Mouse (Mus musculus): ENCODE measurements around the gene Neurog1. TPM values are rescaled to one million over a fixed set of nuclear protein-coding genes. Genes with fewer than 3 reads are reported as not detected.

Neurog1 gene
- polyA plus RNA-seq, 1 experiment from 2014 or later = not detected

- 47% methylated on average over 4 of the region's 4 CpGs for WGBS
- no peak overlapping the region for H3K4me3 ChIP-seq (ENCODE audit: low read depth, low read length)
- H3K9me3 ChIP-seq (ENCODE audit: control insufficient read depth, low read length) = 0 out of 2 replicates have a peak, but pooled peaks cover 4% of the 10 kb centered on the region
- H3K4me1 ChIP-seq (replicated peaks; ENCODE audit: control insufficient read depth, insufficient read depth, low read length) = no peaks in the 10 kb centered on the region
- DNase-seq (ENCODE audit: low spot score) = no peak
- no peaks in the 10 kb centered on the region for H3K36me3 ChIP-seq (ENCODE audit: control insufficient read depth, insufficient read depth, low read length)
- H3K27ac ChIP-seq (ENCODE audit: low read depth, low read length) = no peak overlapping the region
- H3K4me2 ChIP-seq = no peak overlapping the region
- H3K9ac ChIP-seq (ENCODE audit: low read depth, low read length) = no peak overlapping the region
- peaks cover 23% of the 10 kb centered on the region for H3K27me3 ChIP-seq (replicated peaks; ENCODE audit: control insufficient read depth, insufficient read depth, low read length)
- ATAC-seq (replicated peaks; ENCODE audit: low FRiP score) = no peak
Observed at GRCm38 (mm10) chr13:56288601-56289000, 36.6 kb upstream of the Neurog1 start.

GRCm38 (mm10) chr13:56287091-56287490 lies 35.1 kb upstream of the Neurog1 start:
- 0 out of 2 replicates have a peak, but pooled peaks cover 4% of the 10 kb centered on the region for H3K9me3 ChIP-seq (ENCODE audit: control insufficient read depth, low read length)
- WGBS = 81% methylated on average over 9 of the region's 9 CpGs
- DNase-seq (ENCODE audit: low spot score) = no peak
- H3K4me2 ChIP-seq = no peak overlapping the region
- H3K27ac ChIP-seq (ENCODE audit: low read depth, low read length) = no peak overlapping the region
- no peak overlapping the region for H3K4me3 ChIP-seq (ENCODE audit: low read depth, low read length)
- H3K4me1 ChIP-seq (replicated peaks; ENCODE audit: control insufficient read depth, insufficient read depth, low read length) = no peaks in the 10 kb centered on the region
- no peak overlapping the region for H3K9ac ChIP-seq (ENCODE audit: low read depth, low read length)
- peaks cover 8% of the 10 kb centered on the region for H3K27me3 ChIP-seq (replicated peaks; ENCODE audit: control insufficient read depth, insufficient read depth, low read length)
- H3K36me3 ChIP-seq (ENCODE audit: control insufficient read depth, insufficient read depth, low read length) = no peaks in the 10 kb centered on the region
- no peak for ATAC-seq (replicated peaks; ENCODE audit: low FRiP score)

- H3K9ac ChIP-seq (ENCODE audit: low read depth, low read length) = no peak overlapping the region
- no peak overlapping the region for H3K4me2 ChIP-seq
- 79% methylated on average over 13 of the region's 13 CpGs for WGBS
- H3K27ac ChIP-seq (ENCODE audit: low read depth, low read length) = no peak overlapping the region
- H3K4me3 ChIP-seq (ENCODE audit: low read depth, low read length) = no peak overlapping the region
- DNase-seq (ENCODE audit: low spot score) = no peak
- H3K4me1 ChIP-seq (replicated peaks; ENCODE audit: control insufficient read depth, insufficient read depth, low read length) = no peaks in the 10 kb centered on the region
- no peaks in the 10 kb centered on the region for H3K9me3 ChIP-seq (ENCODE audit: control insufficient read depth, low read length)
- peaks cover 2% of the 10 kb centered on the region; the same call in 1 of the 2 replicates for H3K27me3 ChIP-seq (replicated peaks; ENCODE audit: control insufficient read depth, insufficient read depth, low read length)
- no peak for ATAC-seq (replicated peaks; ENCODE audit: low FRiP score)
- H3K36me3 ChIP-seq (ENCODE audit: control insufficient read depth, insufficient read depth, low read length) = no peaks in the 10 kb centered on the region
Observed at GRCm38 (mm10) chr13:56283321-56283720, 31.4 kb upstream of the Neurog1 start.

- Histone ChIP-seq H3K36me3 (ENCODE audit: control insufficient read depth, insufficient read depth, low read length) (no peaks in the 10 kb centered on the region), H3K9ac (ENCODE audit: low read depth, low read length) (no peak overlapping the region), H3K9me3 (ENCODE audit: control insufficient read depth, low read length) (no peaks in the 10 kb centered on the region), H3K27ac (ENCODE audit: low read depth, low read length) (no peak overlapping the region), H3K4me2 (no peak overlapping the region), H3K27me3 (replicated peaks; ENCODE audit: control insufficient read depth, insufficient read depth, low read length) (no peaks in the 10 kb centered on the region; the same call in 1 of the 2 replicates), H3K4me1 (replicated peaks; ENCODE audit: control insufficient read depth, insufficient read depth, low read length) (no peaks in the 10 kb centered on the region), H3K4me3 (ENCODE audit: low read depth, low read length) (no peak overlapping the region)
- DNase-seq (ENCODE audit: low spot score) = no peak
- WGBS = 76% methylated on average over 6 of the region's 6 CpGs
- no peak for ATAC-seq (replicated peaks; ENCODE audit: low FRiP score)
Observed at GRCm38 (mm10) chr13:56280356-56280755, 28.4 kb upstream of the Neurog1 start.

GRCm38 (mm10) chr13:56279439-56279838 lies 27.5 kb upstream of the Neurog1 start:
- WGBS = 22% methylated on average over 8 of the region's 8 CpGs

DNA sequence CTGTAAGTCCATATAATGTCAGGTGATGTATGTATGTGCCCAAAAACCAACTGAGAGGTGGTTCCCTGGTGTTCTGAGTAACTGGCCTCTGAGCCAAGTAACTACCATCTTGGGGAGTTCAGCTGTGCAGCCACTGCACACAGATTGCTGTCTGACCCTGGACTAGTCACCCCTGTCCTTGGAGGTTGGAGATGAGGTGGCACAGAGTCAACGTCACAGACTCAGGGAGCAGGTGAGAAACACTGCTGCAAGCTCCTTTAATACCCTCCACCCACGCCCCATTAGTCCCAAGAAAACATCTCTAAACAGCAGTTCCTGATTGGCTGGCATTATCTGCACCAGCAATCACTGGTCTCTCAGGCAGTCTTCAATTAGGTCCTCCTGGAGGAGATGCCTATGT lies 23.2 kb upstream of the Neurog1 start:
- Histone ChIP-seq H3K4me1 (replicated peaks; ENCODE audit: control insufficient read depth, insufficient read depth, low read length) (no peaks in the 10 kb centered on the region), H3K4me2 (no peak overlapping the region), H3K27ac (ENCODE audit: low read depth, low read length) (no peak overlapping the region), H3K4me3 (ENCODE audit: low read depth, low read length) (no peak overlapping the region), H3K9ac (ENCODE audit: low read depth, low read length) (no peak overlapping the region), H3K9me3 (ENCODE audit: control insufficient read depth, low read length) (no peaks in the 10 kb centered on the region), H3K27me3 (replicated peaks; ENCODE audit: control insufficient read depth, insufficient read depth, low read length) (0 out of 2 replicates have a peak, but pooled peaks cover 3% of the 10 kb centered on the region), H3K36me3 (ENCODE audit: control insufficient read depth, insufficient read depth, low read length) (no peaks in the 10 kb centered on the region)
- ATAC-seq (replicated peaks; ENCODE audit: low FRiP score) (no peak), DNase-seq (ENCODE audit: low spot score) (no peak)
- 38% methylated on average over 2 of the region's 2 CpGs for WGBS

More at GRCm38 (mm10) chr13:56279439-56279838, 27.5 kb upstream of the Neurog1 start:
- no peak overlapping the region for H3K9ac ChIP-seq (ENCODE audit: low read depth, low read length)
- no peaks in the 10 kb centered on the region for H3K9me3 ChIP-seq (ENCODE audit: control insufficient read depth, low read length)
- H3K36me3 ChIP-seq (ENCODE audit: control insufficient read depth, insufficient read depth, low read length) = no peaks in the 10 kb centered on the region
- H3K4me1 ChIP-seq (replicated peaks; ENCODE audit: control insufficient read depth, insufficient read depth, low read length) = no peaks in the 10 kb centered on the region
- H3K4me2 ChIP-seq = no peak overlapping the region
- no peaks in the 10 kb centered on the region; the same call in 1 of the 2 replicates for H3K27me3 ChIP-seq (replicated peaks; ENCODE audit: control insufficient read depth, insufficient read depth, low read length)
- no peak overlapping the region for H3K4me3 ChIP-seq (ENCODE audit: low read depth, low read length)
- no peak for ATAC-seq (replicated peaks; ENCODE audit: low FRiP score)
- DNase-seq (ENCODE audit: low spot score) = peak; percentile 65
- no peak overlapping the region for H3K27ac ChIP-seq (ENCODE audit: low read depth, low read length)

- ATAC-seq (replicated peaks; ENCODE audit: low FRiP score) (no peak), DNase-seq (ENCODE audit: low spot score) (no peak)
- no peak overlapping the region for H3K9ac ChIP-seq (ENCODE audit: low read depth, low read length)
- H3K4me1 ChIP-seq (replicated peaks; ENCODE audit: control insufficient read depth, insufficient read depth, low read length) = no peaks in the 10 kb centered on the region
- H3K27me3 ChIP-seq (replicated peaks; ENCODE audit: control insufficient read depth, insufficient read depth, low read length) = peaks cover 9% of the 10 kb centered on the region; the same call in 1 of the 2 replicates
- 73% methylated on average over 13 of the region's 13 CpGs for WGBS
- no peak overlapping the region for H3K4me3 ChIP-seq (ENCODE audit: low read depth, low read length)
- H3K9me3 ChIP-seq (ENCODE audit: control insufficient read depth, low read length) = no peaks in the 10 kb centered on the region
- no peaks in the 10 kb centered on the region for H3K36me3 ChIP-seq (ENCODE audit: control insufficient read depth, insufficient read depth, low read length)
- no peak overlapping the region for H3K27ac ChIP-seq (ENCODE audit: low read depth, low read length)
- no peak overlapping the region for H3K4me2 ChIP-seq
Observed at GRCm38 (mm10) chr13:56270124-56270523, 18.2 kb upstream of the Neurog1 start.

DNA sequence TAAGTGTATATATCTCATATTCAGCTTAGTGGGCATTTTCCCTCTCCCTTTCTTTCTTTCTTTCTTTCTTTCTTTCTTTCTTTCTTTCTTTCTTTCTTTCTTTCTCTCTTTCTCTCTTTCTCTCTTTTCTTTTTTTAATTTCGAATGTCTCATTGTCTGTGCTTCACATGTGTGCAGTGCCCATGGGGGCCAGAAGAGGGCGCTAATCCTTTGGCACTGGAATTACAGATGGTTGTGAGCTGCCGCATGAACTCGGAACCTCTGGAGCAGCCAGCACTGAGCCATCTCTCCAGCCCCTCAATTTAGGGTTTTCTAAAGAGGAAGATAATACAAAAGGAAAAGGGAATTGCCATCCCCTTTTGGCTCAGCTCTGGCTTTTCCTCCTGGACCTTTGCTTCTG lies 15.4 kb upstream of the Neurog1 start:
- H3K36me3 ChIP-seq (ENCODE audit: control insufficient read depth, insufficient read depth, low read length) = no peaks in the 10 kb centered on the region
- no peaks in the 10 kb centered on the region for H3K9me3 ChIP-seq (ENCODE audit: control insufficient read depth, low read length)
- H3K9ac ChIP-seq (ENCODE audit: low read depth, low read length) = no peak overlapping the region
- no peak overlapping the region for H3K4me2 ChIP-seq
- no peak overlapping the region for H3K4me3 ChIP-seq (ENCODE audit: low read depth, low read length)
- H3K27ac ChIP-seq (ENCODE audit: low read depth, low read length) = no peak overlapping the region
- H3K4me1 ChIP-seq (replicated peaks; ENCODE audit: control insufficient read depth, insufficient read depth, low read length) = no peaks in the 10 kb centered on the region
- ATAC-seq (replicated peaks; ENCODE audit: low FRiP score) (no peak), DNase-seq (ENCODE audit: low spot score) (no peak)
- WGBS = 70% methylated on average over 4 of the region's 4 CpGs
- peaks cover 10% of the 10 kb centered on the region for H3K27me3 ChIP-seq (replicated peaks; ENCODE audit: control insufficient read depth, insufficient read depth, low read length)

DNA sequence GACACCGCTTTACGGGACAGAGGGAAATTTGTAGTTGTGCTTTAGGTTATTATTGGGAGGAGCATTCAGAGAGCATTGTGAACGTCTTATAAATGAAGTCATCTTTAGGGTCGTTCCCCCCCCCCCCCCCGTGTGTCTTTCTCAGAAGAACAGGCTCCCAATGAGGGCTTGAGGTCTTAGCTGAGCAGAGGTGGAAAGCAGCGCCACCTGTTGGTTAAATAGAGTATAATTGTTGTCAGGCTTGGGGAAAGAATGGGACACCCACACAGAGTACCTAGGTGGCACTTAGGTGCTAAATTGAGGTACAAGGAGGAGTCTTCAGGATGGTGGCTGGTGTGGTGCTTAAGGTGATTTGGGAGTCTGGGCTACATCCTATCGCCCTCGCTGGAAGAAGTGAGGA lies 14.5 kb upstream of the Neurog1 start:
- Histone ChIP-seq H3K36me3 (ENCODE audit: control insufficient read depth, insufficient read depth, low read length) (no peaks in the 10 kb centered on the region), H3K9ac (ENCODE audit: low read depth, low read length) (no peak overlapping the region)
- no peak for DNase-seq (ENCODE audit: low spot score)

More for the DNA sequence above, 14.5 kb upstream of the Neurog1 start:
- peaks cover 20% of the 10 kb centered on the region for H3K27me3 ChIP-seq (replicated peaks; ENCODE audit: control insufficient read depth, insufficient read depth, low read length)
- no peaks in the 10 kb centered on the region for H3K4me1 ChIP-seq (replicated peaks; ENCODE audit: control insufficient read depth, insufficient read depth, low read length)
- H3K27ac ChIP-seq (ENCODE audit: low read depth, low read length) = no peak overlapping the region
- no peak overlapping the region for H3K4me3 ChIP-seq (ENCODE audit: low read depth, low read length)
- no peak overlapping the region for H3K4me2 ChIP-seq
- H3K9me3 ChIP-seq (ENCODE audit: control insufficient read depth, low read length) = no peaks in the 10 kb centered on the region
- WGBS = 37% methylated on average over 8 of the region's 8 CpGs
- no peak for ATAC-seq (replicated peaks; ENCODE audit: low FRiP score)

Data from liver, embryonic 11.5 days (tissue).